Mouse (Mus musculus) left cerebral cortex, adult 8-10 months (tissue): ENCODE results near the gene Arhgef3. TPM values are rescaled to one million over a fixed set of nuclear protein-coding genes. Genes with fewer than 3 reads are reported as not detected.
A peak's percentile ranks its signal among the peaks of the same experiment; 100 is the strongest.

Source experiments
- DNase-seq, 2 experiments: peaks; one replicate each; pipeline ENCODE4 v3.0.0; 2022; ENCODE audit warnings: low spot score in 2 of 2
- total RNA-seq, 4 experiments: library from RNA; stranded (reverse); gene quantifications; 2 replicates each; pipeline ENCODE4 v1.2.4; 2022

Arhgef3 gene
- total RNA-seq, 4 experiments from 2014 or later = 61.6 to 75.8 (median 72.8) TPM

- DNase-seq = no peak
Observed at GRCm38 (mm10) chr14:27364668-27365257, 250.1 kb downstream of the Arhgef3 start.

- DNase-seq = no peak
Observed at GRCm38 (mm10) chr14:27367117-27367711, 252.5 kb downstream of the Arhgef3 start.

GRCm38 (mm10) chr14:27368619-27369018, 253.9 kb downstream of the Arhgef3 start:
- DNase-seq = no peak

- peak in 1 of 2 experiments; percentile 36 for DNase-seq
Observed at GRCm38 (mm10) chr14:27369503-27369902, 254.8 kb downstream of the Arhgef3 start.

DNA sequence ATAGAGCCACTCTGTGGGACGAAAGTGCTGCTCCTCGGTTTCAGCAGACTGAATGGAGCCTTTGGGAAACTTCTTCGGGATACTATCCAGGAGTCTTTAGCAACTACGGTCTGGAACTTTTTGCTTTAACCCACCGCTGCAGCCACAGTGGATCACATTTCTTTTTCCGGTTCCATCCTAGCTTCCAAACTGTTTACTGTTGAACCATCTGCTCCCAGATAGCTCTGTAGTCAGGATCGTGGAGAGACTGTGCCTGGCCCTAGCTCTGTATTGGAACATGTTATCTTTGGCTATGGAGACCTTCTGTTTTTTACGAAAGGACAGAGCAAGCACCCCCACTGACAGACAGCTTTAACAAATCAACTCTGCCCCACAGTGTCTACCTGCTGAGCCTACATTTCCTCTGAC, 257.0 kb downstream of the Arhgef3 start:
- no peak for DNase-seq

- DNase-seq = no peak
Observed at GRCm38 (mm10) chr14:27373498-27373897, 258.8 kb downstream of the Arhgef3 start.

DNA sequence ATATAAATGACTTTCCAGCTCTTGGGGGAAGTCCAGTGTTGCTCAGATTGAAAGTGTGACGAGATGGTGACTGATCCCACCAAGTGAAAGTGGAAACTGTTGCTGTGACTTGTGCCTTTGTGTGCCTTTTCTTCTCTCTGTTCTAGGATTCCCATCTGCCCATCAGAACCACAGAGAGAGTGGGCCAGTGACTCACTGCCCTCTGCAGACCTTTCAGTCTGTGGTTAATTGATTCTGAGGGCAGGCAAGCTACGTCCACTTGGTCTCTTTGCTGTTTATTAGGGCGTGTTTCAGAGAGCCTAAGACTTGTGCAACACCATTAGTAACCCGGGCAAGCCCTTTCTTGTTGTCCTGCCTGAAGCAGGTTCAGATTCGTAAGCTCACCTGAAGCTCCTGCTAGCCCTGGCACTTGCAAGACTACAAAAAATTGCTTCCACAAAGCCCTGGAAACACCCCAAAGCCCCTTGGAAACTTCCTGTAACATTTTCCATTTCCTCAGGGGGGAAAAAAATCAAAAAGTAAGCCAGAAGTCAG, 261.5 kb downstream of the Arhgef3 start:
- no peak for DNase-seq

DNA sequence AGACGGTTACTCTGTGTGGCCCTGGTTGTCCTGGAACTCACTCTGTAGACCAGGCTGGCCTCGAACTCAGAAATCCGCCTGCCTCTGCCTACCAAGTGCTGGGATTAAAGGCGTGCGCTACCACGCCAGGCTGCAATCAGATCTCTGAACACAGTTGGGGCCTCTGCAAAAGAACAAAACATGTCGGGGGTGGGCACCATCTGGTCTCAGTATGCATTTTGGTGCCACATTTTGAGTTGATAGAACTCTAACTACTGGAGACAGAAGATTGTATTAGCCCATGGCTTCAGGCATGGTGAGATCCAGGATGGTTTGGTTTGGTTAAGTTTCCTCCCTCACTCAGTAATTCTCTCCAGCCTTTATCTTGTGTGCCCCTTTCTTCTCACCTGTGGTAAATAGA, 264.0 kb downstream of the Arhgef3 start:
- no peak for DNase-seq

DNA sequence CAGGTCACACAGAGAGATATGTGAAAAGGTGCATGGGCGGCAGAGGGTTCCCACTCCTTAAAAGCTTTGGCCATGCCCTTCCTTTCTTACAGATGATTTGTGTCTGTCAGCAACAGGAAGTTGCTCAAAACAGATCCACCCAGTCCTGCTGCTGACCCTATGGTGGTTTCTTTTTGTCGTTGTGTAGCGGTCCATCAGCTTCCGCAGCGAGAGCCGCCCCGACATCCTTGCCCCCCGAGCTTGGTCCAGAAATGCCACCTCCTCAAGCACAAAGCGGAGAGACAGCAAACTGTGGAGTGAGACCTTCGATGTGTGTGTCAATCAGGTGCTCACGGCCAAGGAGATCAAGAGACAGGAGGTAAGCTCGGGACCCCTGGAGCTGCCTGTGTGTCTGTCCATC, 264.7 kb downstream of the Arhgef3 start:
- DNase-seq = no peak

- no peak for DNase-seq
Observed at GRCm38 (mm10) chr14:27381459-27381858, 266.8 kb downstream of the Arhgef3 start.

- DNase-seq = no peak
Observed at GRCm38 (mm10) chr14:27383321-27383830, 268.7 kb downstream of the Arhgef3 start.

DNA sequence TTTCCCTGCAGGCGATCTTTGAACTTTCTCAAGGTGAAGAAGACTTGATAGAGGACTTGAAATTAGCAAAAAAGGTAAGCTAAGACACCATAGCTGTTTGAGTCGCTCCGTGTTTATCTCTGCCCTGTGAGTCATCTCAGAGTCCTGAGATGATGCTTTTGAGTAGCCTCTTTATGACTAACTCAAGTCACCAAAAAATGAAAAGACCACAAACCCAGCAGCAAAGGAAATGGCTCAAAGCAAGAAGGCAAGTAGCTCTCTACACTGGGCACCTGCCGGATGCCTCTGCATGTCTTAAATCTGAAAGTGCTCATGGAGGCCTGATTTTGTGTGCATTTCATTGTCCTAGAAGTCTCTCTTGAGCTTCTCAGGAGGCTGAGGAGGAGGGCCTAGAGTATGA, 269.4 kb downstream of the Arhgef3 start:
- no peak for DNase-seq

DNA sequence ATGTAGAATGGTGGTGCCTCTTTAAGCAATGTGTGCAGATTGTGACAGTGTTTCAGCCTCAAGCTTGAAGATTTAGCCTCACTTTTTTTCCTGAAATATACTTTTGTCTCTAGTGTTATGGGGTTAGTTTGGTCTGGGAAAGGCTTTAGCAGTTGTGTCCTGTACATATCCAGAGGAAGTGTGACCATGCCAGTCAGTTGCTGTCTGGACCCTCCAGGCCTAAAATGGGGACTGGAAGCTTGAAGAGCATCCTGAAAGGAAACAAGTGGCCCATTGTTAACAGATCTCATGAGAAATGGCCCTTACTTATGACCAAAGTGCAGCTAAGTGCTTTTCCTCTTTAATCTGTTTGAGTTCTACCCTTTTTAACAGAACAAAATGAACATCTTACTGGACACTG, 273.9 kb downstream of the Arhgef3 start:
- DNase-seq = no peak

GRCm38 (mm10) chr14:27389722-27390121, 275.0 kb downstream of the Arhgef3 start:
- DNase-seq = no peak

DNA sequence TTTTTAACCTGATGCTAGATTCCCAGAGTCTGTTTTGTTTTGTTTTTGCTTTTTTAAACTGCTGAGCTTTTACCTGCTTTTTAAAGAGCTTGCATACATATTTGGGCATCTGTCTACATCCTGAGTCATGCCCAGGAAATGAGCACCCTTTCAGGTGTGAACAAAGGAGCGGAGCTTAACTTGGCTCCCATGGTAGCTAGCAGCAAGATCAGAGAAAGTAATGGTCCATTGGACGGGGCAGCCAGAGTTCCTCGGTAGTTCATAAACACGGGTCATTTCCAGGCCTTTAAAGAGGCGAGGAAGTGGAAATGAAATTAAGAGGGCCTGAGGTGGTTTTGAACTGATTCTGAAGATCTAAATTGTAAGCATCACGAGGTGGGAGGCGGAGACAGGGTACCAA, 276.0 kb downstream of the Arhgef3 start:
- DNase-seq = no peak

- no peak for DNase-seq
Observed at GRCm38 (mm10) chr14:27391776-27392308, 277.1 kb downstream of the Arhgef3 start.

DNA sequence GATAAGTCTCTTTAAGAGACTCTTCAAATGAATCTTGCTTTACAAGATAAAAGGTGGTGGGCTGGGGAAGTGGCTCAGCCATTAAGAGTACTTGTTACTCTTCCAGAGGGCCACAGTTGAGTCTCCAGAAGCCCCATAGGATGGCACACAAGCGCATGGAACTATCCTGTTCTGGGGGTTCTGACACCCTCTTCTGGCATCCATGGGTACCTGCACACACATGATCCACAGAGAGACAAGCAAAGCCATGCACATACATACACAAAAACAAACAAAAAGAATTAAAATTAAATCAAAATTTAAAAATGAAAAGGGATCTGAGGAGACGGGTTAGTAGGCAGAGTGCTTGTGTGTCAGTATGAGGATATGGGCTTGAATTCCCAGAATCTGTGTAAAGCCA, 278.0 kb downstream of the Arhgef3 start:
- no peak for DNase-seq

DNA sequence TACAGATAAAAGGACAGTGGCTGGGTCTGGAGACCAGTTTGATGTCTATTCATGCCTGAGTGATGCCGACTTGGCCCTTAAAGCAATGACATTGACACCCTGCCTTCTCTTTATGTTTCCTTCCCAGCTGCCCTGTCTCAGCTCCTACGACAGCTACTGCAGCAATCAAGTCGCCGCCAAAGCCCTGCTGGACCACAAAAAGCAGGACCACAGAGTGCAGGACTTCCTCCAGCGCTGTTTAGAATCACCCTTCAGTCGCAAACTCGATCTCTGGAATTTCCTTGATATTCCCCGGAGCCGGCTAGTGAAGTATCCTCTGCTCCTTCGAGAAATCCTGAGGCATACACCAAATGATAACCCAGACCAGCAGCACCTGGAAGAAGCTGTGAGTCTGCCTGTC, 279.1 kb downstream of the Arhgef3 start:
- DNase-seq = no peak

GRCm38 (mm10) chr14:27396424-27396823, 281.7 kb downstream of the Arhgef3 start:
- no peak for DNase-seq

- no peak for DNase-seq
Observed at GRCm38 (mm10) chr14:27397526-27397925, 282.8 kb downstream of the Arhgef3 start.

- DNase-seq = no peak
Observed at GRCm38 (mm10) chr14:27400495-27400894, 285.8 kb downstream of the Arhgef3 start.

DNA sequence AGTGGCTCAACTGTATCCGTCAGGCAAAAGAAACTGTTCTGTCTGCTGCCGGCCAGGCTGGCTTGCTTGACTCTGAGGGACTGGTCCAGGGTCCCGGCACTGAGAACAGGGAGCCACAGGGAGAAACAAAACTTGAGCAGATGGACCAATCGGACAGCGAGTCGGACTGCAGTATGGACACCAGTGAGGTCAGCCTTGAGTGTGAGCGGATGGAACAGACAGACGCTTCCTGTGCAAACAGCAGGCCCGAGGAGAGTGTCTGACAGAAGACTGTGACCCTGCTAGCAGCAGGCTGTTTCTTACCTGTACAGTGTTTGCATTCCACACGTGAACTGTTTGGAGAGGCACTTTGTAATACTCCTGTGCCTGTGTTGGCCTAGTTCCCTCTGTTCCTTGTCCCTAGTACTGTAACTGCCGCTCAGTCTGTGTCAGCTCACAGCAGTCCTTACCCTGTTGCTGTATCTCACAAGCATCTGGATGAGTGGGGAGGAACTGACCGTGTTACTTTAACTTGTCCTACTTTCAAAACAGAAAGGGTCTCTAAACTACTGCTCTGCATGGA, 287.1 kb downstream of the Arhgef3 start:
- no peak for DNase-seq
